ENCODE assay signal across 8 mouse cellular contexts in genomic region chr17:80373726-80374096, GRCm38 (mm10). TPM values are rescaled to one million over a fixed set of nuclear protein-coding genes. Genes with fewer than 3 reads are reported as not detected.
DNase-seq lines count a peak whose midpoint lies in the region; ATAC-seq and TF ChIP-seq lines count a peak whose summit lies in the region.

No protein-coding gene starts in this region.

- peak; percentile 70 for ATAC-seq in lung, embryonic 16.5 days (ENCODE audit: low read depth)
- ATAC-seq in forebrain, embryonic 13.5 days: peak; percentile 87
- peak; percentile 86 for ATAC-seq in limb, embryonic 13.5 days (ENCODE audit: low FRiP score, low read depth)

- H3K4me2 ChIP-seq in lung, embryonic 16.5 days (ENCODE audit: low read depth, low read length): peak overlapping the region; percentile 96
- H3K4me2 ChIP-seq in forebrain, embryonic 13.5 days: peak overlapping the region; percentile 77
- peak overlapping the region; percentile 82 for H3K4me2 ChIP-seq in limb, embryonic 13.5 days (replicated peaks)

- H3K9me3 ChIP-seq in lung, embryonic 16.5 days (ENCODE audit: control insufficient read depth, low read length): no peaks in the 10 kb centered on the region
- H3K9me3 ChIP-seq in forebrain, embryonic 13.5 days (replicated peaks): no peaks in the 10 kb centered on the region
- no peaks in the 10 kb centered on the region for H3K9me3 ChIP-seq in limb, embryonic 13.5 days

- peaks cover 7% of the 10 kb centered on the region; the same call in 1 of the 2 replicates for H3K4me1 ChIP-seq in lung, embryonic 16.5 days (replicated peaks; ENCODE audit: control insufficient read depth, insufficient read depth, low read length)
- H3K4me1 ChIP-seq in forebrain, embryonic 13.5 days: 0 out of 2 replicates have a peak, but pooled peaks cover 9% of the 10 kb centered on the region
- 0 out of 2 replicates have a peak, but pooled peaks cover 5% of the 10 kb centered on the region for H3K4me1 ChIP-seq in limb, embryonic 13.5 days
- H3K4me1 ChIP-seq in small intestine, adult 2 months (ENCODE audit: control insufficient read depth, insufficient read depth, insufficient read length, low read length): peaks cover 11% of the 10 kb centered on the region

- no peak for DNase-seq in lung, postnatal 25 days (ENCODE audit: low spot score)
- no peak for DNase-seq in retina, postnatal 1 day
- DNase-seq in urinary bladder, postnatal 14 days (ENCODE audit: low spot score): no peak
- DNase-seq in cerebellum, adult 9-11 months: no peak

- H3K4me3 ChIP-seq in lung, embryonic 16.5 days (ENCODE audit: low read length): peak overlapping the region; percentile 57
- H3K4me3 ChIP-seq in forebrain, embryonic 13.5 days: peak overlapping the region; percentile 51
- H3K4me3 ChIP-seq in limb, embryonic 13.5 days: peak overlapping the region; percentile 43
- H3K4me3 ChIP-seq in small intestine, adult 2 months (ENCODE audit: low read depth, low read length): peak overlapping the region; percentile 58

- peak overlapping the region; percentile 59; the same call in 1 of the 2 replicates for H3K27ac ChIP-seq in lung, embryonic 16.5 days (ENCODE audit: low read length)
- peak overlapping the region; percentile 58 for H3K27ac ChIP-seq in forebrain, embryonic 13.5 days
- no peak overlapping the region for H3K27ac ChIP-seq in limb, embryonic 13.5 days
- H3K27ac ChIP-seq in small intestine, adult 2 months (ENCODE audit: insufficient read depth, low read depth, low read length): no peak overlapping the region

- TF ChIP-seq POLR2A in small intestine, adult 2 months (IDR thresholded peaks at IDR 0.05; ENCODE audit: low read depth, low read length): no peak

- H3K27me3 ChIP-seq in lung, embryonic 16.5 days (ENCODE audit: control insufficient read depth, insufficient read depth, low read depth, low read length): peaks cover 2% of the 10 kb centered on the region; the same call in 1 of the 2 replicates
- peaks cover 14% of the 10 kb centered on the region for H3K27me3 ChIP-seq in forebrain, embryonic 13.5 days
- peaks cover 7% of the 10 kb centered on the region for H3K27me3 ChIP-seq in limb, embryonic 13.5 days
- H3K27me3 ChIP-seq in small intestine, adult 2 months (ENCODE audit: control insufficient read depth, insufficient read depth, low read length): no peaks in the 10 kb centered on the region

- TF ChIP-seq CTCF in small intestine, adult 2 months (IDR thresholded peaks at IDR 0.05; ENCODE audit: extremely low read depth, insufficient read length, insufficient replicate concordance, low read depth, low read length): no peak

- peak overlapping the region; percentile 82 for H3K9ac ChIP-seq in lung, embryonic 16.5 days (ENCODE audit: low read length)
- H3K9ac ChIP-seq in forebrain, embryonic 13.5 days: peak overlapping the region; percentile 71
- peak overlapping the region; percentile 81 for H3K9ac ChIP-seq in limb, embryonic 13.5 days

- H3K36me3 ChIP-seq in lung, embryonic 16.5 days (ENCODE audit: control insufficient read depth, insufficient read depth, low read length): no peaks in the 10 kb centered on the region
- no peaks in the 10 kb centered on the region for H3K36me3 ChIP-seq in forebrain, embryonic 13.5 days (ENCODE audit: poor library complexity, severe bottlenecking)
- no peaks in the 10 kb centered on the region for H3K36me3 ChIP-seq in limb, embryonic 13.5 days
- no peaks in the 10 kb centered on the region for H3K36me3 ChIP-seq in small intestine, adult 2 months (ENCODE audit: control insufficient read depth, insufficient read depth, low read length)

- WGBS in lung, embryonic 16.5 days: 20% methylated on average over 29 of the region's 29 CpGs
- 17% methylated on average over 29 of the region's 29 CpGs for WGBS in forebrain, embryonic 13.5 days
- WGBS in limb, embryonic 13.5 days: 21% methylated on average over 29 of the region's 29 CpGs
- 26% methylated on average over 29 of the region's 29 CpGs for WGBS in small intestine, adult 2 months

RNA-seq across cellular contexts. Expression of gene Gm10190, which starts 0.4 kb away (rescaled TPM):
- 0.88 TPM in 1 of 2 replicates, not detected in the other for polyA plus RNA-seq in lung, embryonic 16.5 days (2015; fragmentation: Nextera tagmentation; extraction: Ambion mirVana)
- polyA plus RNA-seq in forebrain, embryonic 13.5 days (2015; fragmentation: Nextera tagmentation; extraction: Ambion mirVana): 2.0 and 2.1 TPM in 2 replicates
- polyA plus RNA-seq in limb, embryonic 13.5 days (2015; fragmentation: Nextera tagmentation; extraction: Ambion mirVana): 2.3 and 2.7 TPM in 2 replicates
- polyA plus RNA-seq in small intestine, adult 2 months (2012; rRNA removed): 0.87 TPM in 1 of 2 replicates, not detected in the other

Comparison
In these comparisons a context has a peak if more than half of its experiments do, and no peak if none do; other contexts are left out.
1. H3K27ac ChIP-seq: peak in lung, embryonic 16.5 days (single experiment) and forebrain, embryonic 13.5 days (single experiment); none in limb, embryonic 13.5 days (single experiment) and small intestine, adult 2 months (single experiment).
2. Peak in every context shown above with its lines, with median percentiles within 50 percentile points of each other: ATAC-seq, H3K4me2 ChIP-seq, H3K4me3 ChIP-seq and H3K9ac ChIP-seq.